Mouse (Mus musculus) CH12.LX (cell line): ENCODE results near the gene Lmtk2. TPM values are rescaled to one million over a fixed set of nuclear protein-coding genes. Genes with fewer than 3 reads are reported as not detected.
A peak's percentile ranks its signal among the peaks of the same experiment; 100 is the strongest.

Experiments
- DNase-seq: peaks from one replicate; pipeline ENCODE4 v3.0.0-alpha.2; 2013; ENCODE audit errors: extremely low read depth
- H3K27ac ChIP-seq: 2 replicates; pipeline ENCODE4 v1.5.1; 2012; ENCODE audit warnings: low read depth, mild to moderate bottlenecking, control low read depth, moderate library complexity; ENCODE audit not compliant: insufficient read depth
- H3K27me3 ChIP-seq: replicated peaks from 2 replicates; pipeline ENCODE3; 2012; ENCODE audit warnings: inconsistent platforms
- H3K36me3 ChIP-seq, 2 experiments: replicated peaks in 1 of 2; 2 replicates each; pipeline versions ENCODE3 to v1.6.1; 2012; ENCODE audit warnings: inconsistent platforms in 1 of 2, low read length in 1 of 2, mild to moderate bottlenecking in 1 of 2, mixed read lengths in 1 of 2, moderate library complexity in 1 of 2; ENCODE audit not compliant: control insufficient read depth in 1 of 2, insufficient read depth in 1 of 2
- H3K4me1 ChIP-seq, 2 experiments: 2 replicates each; pipeline ENCODE4 v1.6.1; 2012; ENCODE audit warnings: inconsistent platforms in 1 of 2, moderate library complexity in 1 of 2; ENCODE audit not compliant: insufficient read depth in 2 of 2, control insufficient read depth in 1 of 2
- H3K4me2 ChIP-seq: 2 replicates; pipeline ENCODE4 v1.6.1; 2012; ENCODE audit warnings: low read depth, mild to moderate bottlenecking, control low read depth; ENCODE audit not compliant: poor library complexity, insufficient read depth, severe bottlenecking
- H3K4me3 ChIP-seq, 3 experiments: fragments of 150-350 bp in 1 of 3; sonication (generic) in 1 of 3; replicated peaks in 1 of 3; 2 replicates each; pipeline versions ENCODE3 to v1.5.1; 2011 to 2012; ENCODE audit warnings: low read depth in 2 of 3, low read length in 2 of 3, mild to moderate bottlenecking in 2 of 3, moderate library complexity in 2 of 3, control low read depth in 1 of 3, improper control_type of control experiment in 1 of 3, inconsistent platforms in 1 of 3, mixed read lengths in 1 of 3; ENCODE audit not compliant: poor library complexity in 1 of 3
- H3K79me2 ChIP-seq: replicated peaks from 2 replicates; pipeline ENCODE4 v1.6.1; 2012; ENCODE audit warnings: mild to moderate bottlenecking, moderate library complexity; ENCODE audit not compliant: control insufficient read depth, poor library complexity, insufficient read depth, severe bottlenecking; ENCODE audit errors: extremely low read depth
- H3K9ac ChIP-seq: 2 replicates; pipeline ENCODE4 v1.6.1; 2012; ENCODE audit warnings: low read depth, mild to moderate bottlenecking, control low read depth, moderate library complexity; ENCODE audit not compliant: insufficient read depth
- H3K9me3 ChIP-seq: replicated peaks from 2 replicates; pipeline ENCODE3; 2012; ENCODE audit warnings: low read length, inconsistent platforms, mixed read lengths
- BHLHE40 ChIP-seq: IDR thresholded peaks from 2 replicates; pipeline ENCODE4 v1.6.1; 2011; ENCODE audit warnings: mild to moderate bottlenecking, low read depth, low read length, improper control_type of control experiment
- CHD2 ChIP-seq: IDR thresholded peaks from 2 replicates; pipeline ENCODE4 v1.6.1; 2011; ENCODE audit warnings: low read length, improper control_type of control experiment
- CTCF ChIP-seq, 2 experiments: IDR thresholded peaks in 1 of 2; conservative IDR thresholded peaks in 1 of 2; 2 replicates each; pipeline ENCODE4 v1.5.1; 2011 to 2012; ENCODE audit warnings: low read depth in 2 of 2, low read length in 2 of 2, improper control_type of control experiment in 1 of 2, inconsistent platforms in 1 of 2, mild to moderate bottlenecking in 1 of 2, moderate library complexity in 1 of 2
- E2F4 ChIP-seq: IDR thresholded peaks from 2 replicates; pipeline ENCODE4 v1.6.1; 2011; ENCODE audit warnings: low read depth, low read length, improper control_type of control experiment; ENCODE audit not compliant: insufficient replicate concordance
- ELF1 ChIP-seq: IDR thresholded peaks from 2 replicates; pipeline ENCODE4 v1.6.1; 2014; ENCODE audit warnings: low read depth, mild to moderate bottlenecking, inconsistent platforms, low read length, improper control_type of control experiment
- EP300 ChIP-seq: IDR thresholded peaks from 2 replicates; pipeline ENCODE4 v1.6.1; 2011; ENCODE audit warnings: low read length, improper control_type of control experiment
- GABPA ChIP-seq: IDR thresholded peaks from 2 replicates; pipeline ENCODE4 v1.6.1; 2012; ENCODE audit warnings: low read depth, low read length, improper control_type of control experiment, inconsistent platforms; ENCODE audit not compliant: insufficient replicate concordance
- JUN ChIP-seq: IDR thresholded peaks from 2 replicates; pipeline ENCODE4 v1.6.1; 2011; ENCODE audit warnings: low read depth, mild to moderate bottlenecking, low read length, improper control_type of control experiment, moderate library complexity; ENCODE audit not compliant: insufficient read depth
- MAFK ChIP-seq: IDR thresholded peaks from 2 replicates; pipeline ENCODE4 v1.6.1; 2011; ENCODE audit warnings: low read length, improper control_type of control experiment; ENCODE audit not compliant: insufficient replicate concordance
- MAX ChIP-seq: IDR thresholded peaks from 2 replicates; pipeline ENCODE4 v1.6.1; 2011; ENCODE audit warnings: low read length, improper control_type of control experiment
- MAZ ChIP-seq: IDR thresholded peaks from 2 replicates; pipeline ENCODE4 v1.6.1; 2012; ENCODE audit warnings: low read depth, mild to moderate bottlenecking, inconsistent platforms, low read length, improper control_type of control experiment, moderate library complexity
- MXI1 ChIP-seq: IDR thresholded peaks from 2 replicates; pipeline ENCODE4 v1.6.1; 2011; ENCODE audit warnings: mild to moderate bottlenecking, low read depth, low read length, improper control_type of control experiment
- MYC ChIP-seq: IDR thresholded peaks from 2 replicates; pipeline ENCODE4 v1.6.1; 2011; ENCODE audit warnings: low read depth, mild to moderate bottlenecking, improper control_type of control experiment, low read length
- NELFE ChIP-seq: IDR thresholded peaks from 2 replicates; pipeline ENCODE4 v1.6.1; 2011; ENCODE audit warnings: low read depth, low read length, improper control_type of control experiment
- NRF1 ChIP-seq: IDR thresholded peaks from 2 replicates; pipeline ENCODE4 v1.6.1; 2014; ENCODE audit warnings: low read depth, mild to moderate bottlenecking, inconsistent platforms, low read length, improper control_type of control experiment, moderate library complexity
- PAX5 ChIP-seq: IDR thresholded peaks from 2 replicates; pipeline ENCODE4 v1.6.1; 2012; ENCODE audit warnings: low read length, inconsistent platforms, mixed read lengths
- RAD21 ChIP-seq: IDR thresholded peaks from 2 replicates; pipeline ENCODE4 v1.6.1; 2011; ENCODE audit warnings: low read depth, mild to moderate bottlenecking, low read length, improper control_type of control experiment, moderate library complexity
- RCOR1 ChIP-seq: conservative IDR thresholded peaks from 2 replicates; pipeline ENCODE4 v1.6.1; 2012; ENCODE audit warnings: low read depth, mild to moderate bottlenecking, inconsistent platforms, low read length, improper control_type of control experiment
- SMC3 ChIP-seq: IDR thresholded peaks from 2 replicates; pipeline ENCODE4 v1.6.1; 2011; ENCODE audit warnings: low read depth, low read length, improper control_type of control experiment
- UBTF ChIP-seq: IDR thresholded peaks from 2 replicates; pipeline ENCODE4 v1.6.1; 2012; ENCODE audit warnings: low read depth, mild to moderate bottlenecking, inconsistent platforms, low read length, improper control_type of control experiment, moderate library complexity
- USF2 ChIP-seq: conservative IDR thresholded peaks from 2 replicates; pipeline ENCODE4 v1.6.1; 2011; ENCODE audit warnings: low read depth, low read length, improper control_type of control experiment
- ZC3H11A ChIP-seq: IDR thresholded peaks from 2 replicates; pipeline ENCODE4 v1.6.1; 2012; ENCODE audit warnings: low read depth, mild to moderate bottlenecking, inconsistent platforms, low read length, improper control_type of control experiment
- ZKSCAN1 ChIP-seq: IDR thresholded peaks from 2 replicates; pipeline ENCODE4 v1.6.1; 2012; ENCODE audit warnings: low read depth, inconsistent platforms, low read length, improper control_type of control experiment, borderline replicate concordance
- ZMIZ1 ChIP-seq: IDR thresholded peaks from 2 replicates; pipeline ENCODE4 v1.6.1; 2012; ENCODE audit warnings: low read depth, mild to moderate bottlenecking, inconsistent platforms, low read length, improper control_type of control experiment
- ZNF384 ChIP-seq: IDR thresholded peaks from 2 replicates; pipeline ENCODE4 v1.6.1; 2012; ENCODE audit warnings: low read depth, low read length, improper control_type of control experiment, inconsistent platforms
- dilution Hi-C: fragments of 300-500 bp; cut with MboI; formaldehyde crosslinking; loops from 2 replicates; pipeline ENCODE4 v1.14.3; 2020; ENCODE audit warnings: low sequenced_read_pairs; ENCODE audit not compliant: extremely low pct_unique_long_range_greater_than_20kb, extremely low pct_ligation_motif_present
- in situ Hi-C: fragments of 300-500 bp; cut with MboI; formaldehyde crosslinking; loops from 3 replicates; pipeline ENCODE4 v1.14.3; 2019; ENCODE audit warnings: low sequenced_read_pairs, low pct_ligation_motif_present, low pct_unique_long_range_greater_than_20kb, mixed read lengths
- polyA plus RNA-seq: library from polyadenylated mRNA; unstranded; fragments of >175 nt; gene quantifications from 2 replicates; pipeline ENCODE4 v1.2.1, GENCODE M21; 2012; ENCODE audit warnings: low read depth; ENCODE audit not compliant: insufficient read length
- total RNA-seq, 2 experiments: library from RNA; depleted of rRNA; stranded (reverse); fragments of 300-350 nt in 1 of 2; fragments of >200 nt in 1 of 2; gene quantifications; 2 replicates each; pipeline ENCODE4 v1.2.3; 2012 to 2014

Gene Lmtk2
- total and polyA plus RNA-seq, 3 experiments = 5.1 to 10.1 (median 5.7) TPM

DNA sequence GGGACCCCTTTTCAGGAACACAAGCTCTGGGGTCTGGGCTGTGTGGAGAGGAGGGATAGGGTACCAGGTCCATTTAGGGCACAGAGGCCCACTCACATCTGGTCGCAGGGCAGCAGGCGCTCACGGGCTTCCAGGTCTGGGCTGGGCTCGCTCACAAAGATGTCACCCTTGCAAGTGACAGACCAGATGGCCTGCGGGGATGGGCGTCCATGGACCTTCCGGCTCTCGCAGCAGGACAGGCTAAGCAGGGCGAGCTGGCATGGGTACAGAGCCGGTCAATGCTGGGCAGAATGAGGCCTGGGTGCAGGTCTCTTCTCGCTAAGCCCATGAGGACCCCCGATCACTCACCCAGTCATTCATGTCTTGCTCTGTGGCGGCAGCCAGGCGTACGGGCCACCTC, 105.8 kb downstream of the Lmtk2 start:
- H3K27me3 ChIP-seq = no peaks in the 10 kb centered on the region
- no peak overlapping the region for H3K9ac ChIP-seq
- peaks cover 6% of the 10 kb centered on the region for H3K9me3 ChIP-seq
- H3K27ac ChIP-seq = no peak overlapping the region
- peaks cover 4 to 81% of the 10 kb centered on the region in 2 experiments for H3K36me3 ChIP-seq
- in situ Hi-C loops (loop anchor here (25.0 kb wide), 1 partner anchor 531 kb away; no protein-coding TSS in a partner anchor), dilution Hi-C loops (no loop called here)
- no peak for DNase-seq
- no peak overlapping the region for H3K4me2 ChIP-seq
- no peak overlapping the region for H3K4me3 ChIP-seq
- TF ChIP-seq ZNF384 (no peak), NELFE (no peak), PAX5 (no peak), USF2 (no peak)
- no peaks in the 10 kb centered on the region for H3K79me2 ChIP-seq
- H3K4me1 ChIP-seq = no peaks in the 10 kb centered on the region

DNA sequence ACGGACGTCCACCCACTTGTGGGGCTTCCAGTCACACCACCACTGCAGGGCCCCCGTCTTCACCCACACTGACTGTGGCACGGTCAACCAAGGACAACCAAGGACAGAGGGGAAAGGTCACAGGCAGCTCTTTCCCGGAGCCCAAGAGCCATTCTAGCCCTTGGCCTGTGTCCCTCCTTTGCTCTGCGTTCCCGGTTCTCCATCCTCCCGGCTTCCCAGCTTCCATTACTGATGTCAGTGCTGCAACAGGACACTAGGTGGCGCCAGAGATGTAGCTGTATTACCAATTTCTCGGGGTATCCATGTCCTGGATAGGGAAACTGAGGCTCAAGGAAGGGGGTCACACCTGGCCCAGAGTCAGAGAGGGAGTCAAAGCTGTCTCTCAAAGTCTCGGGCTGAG, 107.2 kb downstream of the Lmtk2 start:
- Histone ChIP-seq H3K9me3 (peaks cover 3% of the 10 kb centered on the region), H3K4me3 (no peak overlapping the region), H3K9ac (no peak overlapping the region), H3K36me3 (peaks cover 4 to 86% of the 10 kb centered on the region in 2 experiments), H3K27ac (no peak overlapping the region), H3K27me3 (no peaks in the 10 kb centered on the region), H3K79me2 (no peaks in the 10 kb centered on the region), H3K4me2 (no peak overlapping the region), H3K4me1 (no peaks in the 10 kb centered on the region)
- in situ Hi-C loops (loop anchor here (25.0 kb wide), 1 partner anchor 530 kb away; no protein-coding TSS in a partner anchor), dilution Hi-C loops (no loop called here)
- DNase-seq = no peak
- TF ChIP-seq ELF1 (no peak), CTCF (conservative IDR thresholded peaks at IDR 0.05 in 1 of 2, IDR thresholded peaks at IDR 0.05 in 1 of 2; ENCODE audit: low read depth in 2 of 2, low read length in 2 of 2) (peak; percentile 52 to 76; a peak in 3 of 4 replicates), SMC3 (peak; percentile 62), CHD2 (no peak), RAD21 (peak; percentile 55), NELFE (no peak)

DNA sequence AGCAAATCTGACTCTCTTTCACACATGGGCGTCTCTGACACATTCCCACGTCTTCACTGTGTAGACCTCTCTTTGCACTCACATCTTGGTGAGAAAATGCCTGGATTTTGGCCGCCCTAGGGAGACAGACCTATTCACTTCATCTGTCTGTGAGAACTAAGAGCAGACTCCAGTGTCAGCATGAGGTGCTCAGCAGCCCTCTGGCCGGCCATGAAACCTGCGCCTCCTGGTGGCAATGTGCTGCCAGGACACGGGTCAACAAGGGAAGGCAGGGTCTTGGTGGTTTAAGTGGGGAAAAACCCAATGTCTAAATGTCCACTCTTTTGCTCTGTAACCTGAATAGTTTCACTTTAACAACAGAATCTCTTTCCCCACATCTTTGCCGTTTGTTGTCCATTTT, 114.2 kb downstream of the Lmtk2 start:
- dilution Hi-C loops = no loop called here
- Histone ChIP-seq H3K79me2 (no peaks in the 10 kb centered on the region), H3K4me3 (peak overlapping the region in 1 of 3 experiments; percentile 33), H3K36me3 (peaks cover 0 to 73% of the 10 kb centered on the region in 2 experiments), H3K4me1 (peaks cover 11 to 27% of the 10 kb centered on the region in 2 experiments), H3K4me2 (no peak overlapping the region), H3K9ac (no peak overlapping the region), H3K27me3 (no peaks in the 10 kb centered on the region), H3K9me3 (no peaks in the 10 kb centered on the region), H3K27ac (no peak overlapping the region)
- peak; percentile 63 for DNase-seq
- in situ Hi-C loops = loop anchor here (25.0 kb wide), 1 partner anchor 523 kb away; no protein-coding TSS in a partner anchor
- TF ChIP-seq MXI1 (no peak), MYC (0 out of 2 replicates have a peak, but pooled peaks have one; percentile 40), EP300 (no peak), NELFE (peak; percentile 37; the same call in 1 of the 2 replicates), BHLHE40 (no peak), ZC3H11A (peak; percentile 51), USF2 (no peak), PAX5 (no peak), ZKSCAN1 (no peak), GABPA (no peak), JUN (no peak), E2F4 (no peak), MAFK (no peak), ZNF384 (no peak), UBTF (no peak), ZMIZ1 (no peak), MAX (no peak), MAZ (no peak), NRF1 (no peak), RCOR1 (no peak)
